Mouse (Mus musculus) lung, embryonic 15.5 days (tissue): ENCODE data around the gene Fndc7. TPM values are rescaled to one million over a fixed set of nuclear protein-coding genes. Genes with fewer than 3 reads are reported as not detected.
"Not testable (repeated sequence)": the region's sequence is repeated elsewhere in the genome, so short reads cannot be mapped to it uniquely, and the experiment has no call there.

Source experiments
- ATAC-seq: fragments of 200-750 bp; cut with Nextera tagmentation; 2 replicates; pipeline ENCODE4 v1.8.0; 2017; ENCODE audit warnings: moderate number of reproducible peaks, borderline replicate concordance; ENCODE audit not compliant: low FRiP score, low TSS enrichment; ENCODE audit errors: extremely low read depth
- H3K27ac ChIP-seq: fragments of 300-500 bp; sonication (generic); 2 replicates; pipeline ENCODE4 v1.5.1; 2015; ENCODE audit warnings: moderate library complexity, mild to moderate bottlenecking, inconsistent platforms
- H3K27me3 ChIP-seq: fragments of 300-500 bp; sonication (generic); 2 replicates; pipeline ENCODE4 v1.6.1; 2015; ENCODE audit warnings: inconsistent platforms
- H3K36me3 ChIP-seq: fragments of 300-500 bp; sonication (generic); 2 replicates; pipeline ENCODE4 v1.6.1; 2015; ENCODE audit warnings: inconsistent platforms
- H3K4me1 ChIP-seq: fragments of 300-500 bp; sonication (generic); 2 replicates; pipeline ENCODE4 v1.6.1; 2015; ENCODE audit warnings: inconsistent platforms
- H3K4me2 ChIP-seq: fragments of 300-500 bp; sonication (generic); 2 replicates; pipeline ENCODE4 v1.6.1; 2015; ENCODE audit warnings: inconsistent platforms, mild to moderate bottlenecking, moderate library complexity
- H3K4me3 ChIP-seq: fragments of 300-500 bp; sonication (generic); 2 replicates; pipeline ENCODE4 v1.5.1; 2015; ENCODE audit warnings: mild to moderate bottlenecking, inconsistent platforms
- H3K9ac ChIP-seq: fragments of 300-500 bp; sonication (generic); 2 replicates; pipeline ENCODE4 v1.6.1; 2015; ENCODE audit warnings: inconsistent platforms
- H3K9me3 ChIP-seq: fragments of 300-500 bp; sonication (generic); 2 replicates; pipeline ENCODE4 v1.6.1; 2016; ENCODE audit warnings: inconsistent platforms
- WGBS: fragments of 180-500 bp; shearing (Covaris S2); methylation state at CpG from one replicate; pipeline ENCODE4 v1.1.7; 2015; 5-methylcytosine and 5-hydroxymethylcytosine counted together
- polyA plus RNA-seq: library from polyadenylated mRNA; unstranded; fragments of >200 nt; fragmentation: Nextera tagmentation; extraction: Ambion mirVana; gene quantifications from 2 replicates; pipeline ENCODE4 v1.2.1, GENCODE M21; 2015

The Fndc7 gene
- polyA plus RNA-seq, 1 experiment from 2014 or later = 0.42 TPM

DNA sequence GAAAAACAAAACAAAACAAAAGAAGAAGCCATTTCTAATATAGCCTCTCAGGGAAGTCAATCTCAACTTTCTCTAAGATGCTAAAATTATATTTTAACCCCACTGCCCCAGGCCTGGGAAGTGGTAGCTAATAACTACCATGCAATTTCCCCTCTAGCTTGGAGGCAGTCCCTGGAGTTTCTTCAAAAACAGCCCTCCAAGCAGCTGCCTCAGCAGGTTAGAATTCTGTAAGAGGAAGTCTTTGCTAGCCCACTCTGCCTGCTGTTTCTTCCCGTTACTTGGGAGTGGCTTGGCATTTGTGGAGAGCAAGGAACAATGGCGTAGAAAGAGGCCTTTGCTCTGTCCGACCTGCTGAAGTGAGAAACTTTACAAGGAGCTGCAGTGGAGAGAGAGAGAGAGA is 24.7 kb downstream of the Fndc7 start:
- Histone ChIP-seq H3K27ac (no peak overlapping the region), H3K4me3 (no peak overlapping the region), H3K4me1 (no peaks in the 10 kb centered on the region), H3K4me2 (no peak overlapping the region), H3K27me3 (no peaks in the 10 kb centered on the region), H3K9ac (no peak overlapping the region), H3K9me3 (no peaks in the 10 kb centered on the region), H3K36me3 (no peaks in the 10 kb centered on the region)
- WGBS = 34% methylated on average over 3 of the region's 3 CpGs
- no peak for ATAC-seq

DNA sequence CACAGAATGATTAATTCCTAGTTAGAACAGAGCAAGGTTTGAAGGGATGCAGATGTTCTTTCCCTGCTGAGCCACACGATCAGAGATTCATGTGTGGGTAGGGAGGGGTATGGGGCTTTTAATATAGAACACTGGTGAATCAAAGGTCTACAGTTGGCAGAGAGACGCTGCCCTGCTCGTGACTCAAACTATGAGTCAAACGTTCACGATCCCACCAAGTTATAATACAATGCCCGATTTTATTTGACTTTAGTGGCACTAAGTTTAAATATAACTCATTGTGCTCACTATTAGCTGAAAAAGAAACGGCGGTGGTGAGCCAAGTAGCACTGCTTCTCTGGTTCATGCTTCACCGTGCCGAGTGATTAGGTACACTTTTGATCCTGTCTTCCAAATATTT is 26.7 kb downstream of the Fndc7 start:
- 65% methylated on average over 10 of the region's 10 CpGs for WGBS
- ATAC-seq = no peak

DNA sequence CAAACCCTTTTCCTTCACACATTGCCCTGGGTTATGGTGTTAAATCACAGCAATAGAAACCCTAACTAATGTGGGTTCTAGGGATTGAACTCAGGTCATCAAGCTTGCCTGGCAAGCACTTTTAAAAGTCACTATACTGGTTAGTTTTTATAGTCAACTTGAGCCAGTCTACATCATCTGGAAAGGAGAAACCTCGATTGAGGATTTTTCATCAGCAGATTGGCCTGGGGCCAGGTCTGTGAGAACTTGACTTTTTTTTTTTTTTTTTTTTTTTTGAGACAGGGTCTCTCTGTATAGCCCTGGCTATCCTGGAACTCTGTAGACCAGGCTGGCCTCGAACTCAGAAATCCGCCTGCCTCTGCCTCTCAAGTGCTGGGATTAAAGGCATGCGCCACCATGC is 27.5 kb downstream of the Fndc7 start:
- H3K4me3 ChIP-seq, H3K9me3 ChIP-seq, ATAC-seq, H3K36me3 ChIP-seq, H3K9ac ChIP-seq, H3K27ac ChIP-seq, H3K27me3 ChIP-seq, H3K4me2 ChIP-seq: not testable (repeated sequence)
- WGBS = 75% methylated on average over 4 of the region's 4 CpGs
- H3K4me1 ChIP-seq = peaks cover 20% of the 10 kb centered on the region

More for the DNA sequence above, 26.7 kb downstream of the Fndc7 start:
- H3K27ac ChIP-seq = no peak overlapping the region
- no peak overlapping the region for H3K4me2 ChIP-seq
- H3K27me3 ChIP-seq = no peaks in the 10 kb centered on the region
- no peaks in the 10 kb centered on the region for H3K36me3 ChIP-seq
- H3K9ac ChIP-seq = no peak overlapping the region
- H3K4me1 ChIP-seq = peaks cover 13% of the 10 kb centered on the region
- no peaks in the 10 kb centered on the region for H3K9me3 ChIP-seq
- H3K4me3 ChIP-seq = no peak overlapping the region

DNA sequence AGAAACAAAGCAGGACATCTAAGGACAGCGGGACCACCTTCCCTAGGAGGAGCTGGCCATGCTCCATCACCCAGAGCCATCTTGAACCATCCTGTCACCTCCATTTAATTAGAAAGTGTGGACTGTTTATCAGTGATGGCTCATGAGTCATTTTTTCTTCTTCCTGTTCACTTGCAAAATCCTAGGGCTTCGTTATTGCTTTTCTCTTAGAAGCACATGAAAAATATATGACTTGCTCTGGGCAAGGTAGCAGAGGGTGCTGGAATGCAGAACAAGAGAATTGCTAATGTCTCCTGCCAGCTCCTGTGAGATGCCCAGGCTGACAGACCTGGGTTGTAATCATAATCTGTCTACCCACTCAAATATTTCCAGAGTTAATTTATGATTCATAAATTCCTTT is 29.0 kb downstream of the Fndc7 start:
- no peak for ATAC-seq
- no peak overlapping the region for H3K4me3 ChIP-seq
- no peaks in the 10 kb centered on the region for H3K27me3 ChIP-seq
- H3K36me3 ChIP-seq = no peaks in the 10 kb centered on the region
- no peak overlapping the region for H3K4me2 ChIP-seq
- H3K27ac ChIP-seq = no peak overlapping the region
- peaks cover 34% of the 10 kb centered on the region for H3K4me1 ChIP-seq
- 70% methylated on average over 2 of the region's 2 CpGs for WGBS
- no peak overlapping the region for H3K9ac ChIP-seq
- no peaks in the 10 kb centered on the region for H3K9me3 ChIP-seq

DNA sequence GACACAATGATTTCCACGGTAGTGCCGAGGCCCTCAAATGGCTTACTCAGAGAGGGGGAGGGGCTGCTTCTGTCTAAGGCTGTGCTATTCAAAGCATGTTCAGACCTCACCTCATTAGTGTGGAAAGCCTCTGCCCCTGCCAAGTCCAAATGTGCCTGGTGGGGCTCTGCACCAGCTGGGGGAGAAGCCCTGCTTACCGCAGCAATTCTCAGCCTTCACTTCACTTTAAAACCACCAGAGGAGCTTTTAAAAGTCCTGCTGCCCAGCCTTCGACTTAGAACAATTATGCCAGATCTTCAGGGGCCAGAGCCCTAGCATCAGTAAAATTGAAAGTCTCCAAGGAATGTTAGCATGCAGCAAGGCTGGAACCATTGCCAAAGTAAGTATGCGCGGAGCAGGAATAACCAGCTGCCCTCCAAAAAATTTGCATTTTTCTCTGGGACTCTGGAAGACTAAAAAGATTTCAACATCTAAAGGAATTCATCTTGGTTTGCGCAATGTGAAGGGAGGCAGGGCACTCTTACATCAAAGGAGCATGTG is 31.5 kb downstream of the Fndc7 start:
- Histone ChIP-seq H3K27me3 (no peaks in the 10 kb centered on the region), H3K4me2 (peak overlapping the region; percentile 43), H3K27ac (peak overlapping the region; percentile 97), H3K36me3 (no peaks in the 10 kb centered on the region), H3K4me1 (peaks cover 45% of the 10 kb centered on the region), H3K9me3 (no peaks in the 10 kb centered on the region), H3K9ac (no peak overlapping the region), H3K4me3 (peak overlapping the region; percentile 7)
- 15% methylated on average over 7 of the region's 7 CpGs for WGBS
- ATAC-seq = peak; percentile 91

GRCm38 (mm10) chr3:108857714-108858113 is 32.1 kb downstream of the Fndc7 start:
- H3K4me3 ChIP-seq = no peak overlapping the region
- peak overlapping the region; percentile 97 for H3K27ac ChIP-seq
- WGBS = 86% methylated on average over 1 of the region's 1 CpGs
- peaks cover 45% of the 10 kb centered on the region for H3K4me1 ChIP-seq
- H3K9me3 ChIP-seq = no peaks in the 10 kb centered on the region
- peak; percentile 1; the same call in 1 of the 2 replicates for ATAC-seq
- H3K27me3 ChIP-seq = no peaks in the 10 kb centered on the region
- no peak overlapping the region for H3K9ac ChIP-seq
- no peaks in the 10 kb centered on the region for H3K36me3 ChIP-seq
- peak overlapping the region; percentile 43 for H3K4me2 ChIP-seq

- Histone ChIP-seq H3K4me1 (peaks cover 51% of the 10 kb centered on the region), H3K36me3 (no peaks in the 10 kb centered on the region), H3K9me3 (no peaks in the 10 kb centered on the region), H3K27me3 (no peaks in the 10 kb centered on the region), H3K4me2 (no peak overlapping the region), H3K27ac (0 out of 2 replicates have a peak overlapping the region, but pooled peaks have one; percentile 4), H3K9ac (no peak overlapping the region), H3K4me3 (no peak overlapping the region)
- 50% methylated on average over 3 of the region's 3 CpGs for whole genome bisulfite sequencing
- ATAC-seq = no peak
Measured at GRCm38 (mm10) chr3:108857124-108857470, 32.7 kb downstream of the Fndc7 start.

DNA sequence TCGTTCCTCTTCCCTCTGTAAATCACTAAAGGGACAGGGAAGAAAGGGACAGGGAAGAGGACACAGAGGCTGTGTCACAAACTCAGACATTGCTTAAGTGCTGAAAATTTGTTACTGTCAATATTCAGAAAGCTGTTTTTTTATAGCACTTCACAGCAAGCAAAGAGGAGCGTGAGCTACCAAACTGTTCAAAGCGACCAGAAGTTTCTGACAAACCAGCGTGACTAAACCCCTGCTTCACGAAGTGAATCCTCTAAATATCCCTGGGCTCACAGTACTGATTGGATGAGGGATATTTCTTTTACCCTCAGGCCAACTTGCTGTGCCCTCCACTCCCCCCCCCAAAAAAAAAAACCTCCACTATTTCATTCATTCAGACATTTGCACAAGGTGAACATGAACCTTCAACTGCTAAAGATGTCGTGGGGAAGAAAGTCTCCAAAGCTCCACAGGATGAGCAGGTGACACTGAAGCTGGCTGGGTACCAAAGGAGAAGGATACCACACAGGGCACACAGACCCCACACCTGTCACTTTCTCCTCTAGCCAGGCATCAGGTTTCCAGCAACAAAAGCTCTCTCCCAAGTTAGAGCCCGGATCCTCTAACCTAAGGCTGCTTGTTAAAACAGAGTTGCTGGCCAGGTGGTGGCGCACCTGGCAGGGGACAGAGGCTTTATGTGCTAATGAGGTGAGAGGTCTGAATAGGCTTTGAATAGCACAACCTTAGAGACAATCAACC is 33.3 kb downstream of the Fndc7 start:
- ATAC-seq = no peak
- WGBS = 49% methylated on average over 8 of the region's 8 CpGs
- H3K36me3 ChIP-seq = no peaks in the 10 kb centered on the region
- no peaks in the 10 kb centered on the region for H3K9me3 ChIP-seq
- H3K27ac ChIP-seq = peak overlapping the region; percentile 76
- H3K4me2 ChIP-seq = no peak overlapping the region
- H3K4me1 ChIP-seq = peaks cover 55% of the 10 kb centered on the region
- no peak overlapping the region for H3K4me3 ChIP-seq
- H3K27me3 ChIP-seq = no peaks in the 10 kb centered on the region
- H3K9ac ChIP-seq = no peak overlapping the region

DNA sequence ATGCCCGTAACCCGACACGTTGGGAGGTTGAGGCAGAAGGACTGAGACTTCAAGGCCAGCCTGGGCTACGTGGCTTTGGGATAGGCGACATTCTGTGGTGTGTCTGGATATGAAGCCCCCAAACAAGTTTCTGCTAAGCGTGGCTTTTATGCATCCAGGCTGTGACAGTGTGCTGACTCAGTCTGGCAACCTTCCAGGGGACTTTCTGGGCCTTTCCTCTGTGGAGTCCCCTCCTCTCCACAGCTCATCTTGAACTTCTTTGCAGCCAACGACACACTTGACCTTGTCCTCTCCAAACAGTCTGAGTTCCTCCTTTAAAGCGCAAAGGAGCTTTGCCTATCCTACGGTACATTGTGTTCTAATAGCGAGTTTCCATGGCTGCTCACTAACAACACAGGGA is 33.9 kb downstream of the Fndc7 start:
- 35% methylated on average over 10 of the region's 10 CpGs for WGBS
- H3K4me2 ChIP-seq = no peak overlapping the region
- 0 out of 2 replicates have a peak overlapping the region, but pooled peaks have one; percentile 1 for H3K9ac ChIP-seq
- ATAC-seq = peak; percentile 47
- H3K27me3 ChIP-seq = no peaks in the 10 kb centered on the region
- no peak overlapping the region for H3K4me3 ChIP-seq
- no peaks in the 10 kb centered on the region for H3K36me3 ChIP-seq
- no peaks in the 10 kb centered on the region for H3K9me3 ChIP-seq
- peaks cover 60% of the 10 kb centered on the region for H3K4me1 ChIP-seq
- H3K27ac ChIP-seq = peak overlapping the region; percentile 76

DNA sequence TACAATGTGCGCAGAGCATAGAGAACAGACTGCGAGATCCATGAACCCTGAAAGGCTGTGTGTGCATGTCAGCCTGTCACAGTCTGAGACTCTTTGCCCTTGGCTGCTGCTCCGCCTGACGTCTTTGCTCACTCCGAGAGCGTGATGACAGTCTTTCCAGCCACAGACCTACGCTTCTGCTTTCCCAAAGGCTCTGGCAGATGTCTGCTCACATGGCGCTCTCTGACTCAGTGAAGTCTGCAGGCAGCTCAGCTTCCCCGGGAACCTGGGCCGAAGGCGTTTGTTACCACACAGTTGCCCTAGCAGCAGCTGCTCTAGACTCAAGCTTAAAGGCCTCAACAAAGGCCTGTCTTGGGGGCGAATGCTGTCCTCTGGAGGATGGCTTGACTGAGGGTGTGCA is 34.4 kb downstream of the Fndc7 start:
- Histone ChIP-seq H3K4me3 (no peak overlapping the region), H3K9ac (no peak overlapping the region), H3K4me2 (no peak overlapping the region), H3K9me3 (no peaks in the 10 kb centered on the region), H3K27ac (peak overlapping the region; percentile 76), H3K27me3 (no peaks in the 10 kb centered on the region), H3K36me3 (no peaks in the 10 kb centered on the region), H3K4me1 (peaks cover 65% of the 10 kb centered on the region)
- WGBS = 36% methylated on average over 12 of the region's 12 CpGs
- ATAC-seq = 0 out of 2 replicates have a peak, but pooled peaks have one; percentile 13

- Histone ChIP-seq H3K36me3 (no peaks in the 10 kb centered on the region), H3K4me1 (peaks cover 57% of the 10 kb centered on the region), H3K9me3 (no peaks in the 10 kb centered on the region), H3K27ac (no peak overlapping the region), H3K4me3 (no peak overlapping the region), H3K27me3 (no peaks in the 10 kb centered on the region), H3K4me2 (no peak overlapping the region), H3K9ac (no peak overlapping the region)
- 70% methylated on average over 1 of the region's 1 CpGs for WGBS
- ATAC-seq = no peak
Measured at GRCm38 (mm10) chr3:108853266-108853665, 36.5 kb downstream of the Fndc7 start.

DNA sequence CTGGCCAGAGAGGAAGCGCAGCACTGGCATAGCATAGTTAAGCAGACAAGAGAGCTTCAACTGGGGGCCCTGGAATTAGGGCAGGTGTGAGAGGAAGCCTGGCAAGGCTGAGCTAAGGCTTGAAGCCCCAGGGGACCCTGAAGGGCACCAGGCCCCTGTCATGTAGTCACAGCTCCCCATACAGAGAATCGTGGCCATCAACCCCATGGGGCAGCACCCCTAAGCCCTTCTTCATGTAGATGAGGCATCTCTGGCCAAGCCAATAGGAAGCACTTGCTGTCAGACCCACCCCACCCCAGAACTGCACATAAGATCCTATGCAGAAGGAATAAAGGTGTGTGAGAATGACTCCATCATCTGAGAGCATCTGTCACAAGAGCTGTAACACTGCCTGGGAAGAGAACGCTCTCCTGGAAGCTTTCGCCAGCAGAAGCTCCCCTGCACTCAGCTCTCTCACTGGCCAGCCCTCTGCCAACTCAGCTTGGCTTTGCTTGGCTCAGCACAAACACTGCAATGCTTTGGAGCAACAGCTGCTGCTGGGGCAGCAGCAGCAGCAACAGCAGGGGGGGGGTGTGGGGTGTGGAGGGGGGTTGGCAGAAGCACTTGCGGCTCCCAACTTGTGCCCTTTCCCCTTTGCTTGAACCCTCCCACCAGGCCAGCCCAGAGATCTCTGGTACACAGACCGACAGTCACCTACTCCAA is 37.7 kb downstream of the Fndc7 start:
- Histone ChIP-seq H3K9ac (no peak overlapping the region), H3K27ac (no peak overlapping the region), H3K4me2 (no peak overlapping the region), H3K36me3 (no peaks in the 10 kb centered on the region), H3K4me1 (peaks cover 48% of the 10 kb centered on the region), H3K9me3 (no peaks in the 10 kb centered on the region), H3K27me3 (no peaks in the 10 kb centered on the region), H3K4me3 (no peak overlapping the region)
- ATAC-seq = no peak
- WGBS = 46% methylated on average over 6 of the region's 6 CpGs
